Mouse (Mus musculus): Measurements from ENCODE around the gene Angptl4. TPM values are rescaled to one million over a fixed set of nuclear protein-coding genes. Genes with fewer than 3 reads are reported as not detected.

The Angptl4 gene
- 41.0 and 44.6 TPM in 2 replicates for polyA plus RNA-seq (2015; fragmentation: Nextera tagmentation; extraction: Ambion mirVana)

DNA sequence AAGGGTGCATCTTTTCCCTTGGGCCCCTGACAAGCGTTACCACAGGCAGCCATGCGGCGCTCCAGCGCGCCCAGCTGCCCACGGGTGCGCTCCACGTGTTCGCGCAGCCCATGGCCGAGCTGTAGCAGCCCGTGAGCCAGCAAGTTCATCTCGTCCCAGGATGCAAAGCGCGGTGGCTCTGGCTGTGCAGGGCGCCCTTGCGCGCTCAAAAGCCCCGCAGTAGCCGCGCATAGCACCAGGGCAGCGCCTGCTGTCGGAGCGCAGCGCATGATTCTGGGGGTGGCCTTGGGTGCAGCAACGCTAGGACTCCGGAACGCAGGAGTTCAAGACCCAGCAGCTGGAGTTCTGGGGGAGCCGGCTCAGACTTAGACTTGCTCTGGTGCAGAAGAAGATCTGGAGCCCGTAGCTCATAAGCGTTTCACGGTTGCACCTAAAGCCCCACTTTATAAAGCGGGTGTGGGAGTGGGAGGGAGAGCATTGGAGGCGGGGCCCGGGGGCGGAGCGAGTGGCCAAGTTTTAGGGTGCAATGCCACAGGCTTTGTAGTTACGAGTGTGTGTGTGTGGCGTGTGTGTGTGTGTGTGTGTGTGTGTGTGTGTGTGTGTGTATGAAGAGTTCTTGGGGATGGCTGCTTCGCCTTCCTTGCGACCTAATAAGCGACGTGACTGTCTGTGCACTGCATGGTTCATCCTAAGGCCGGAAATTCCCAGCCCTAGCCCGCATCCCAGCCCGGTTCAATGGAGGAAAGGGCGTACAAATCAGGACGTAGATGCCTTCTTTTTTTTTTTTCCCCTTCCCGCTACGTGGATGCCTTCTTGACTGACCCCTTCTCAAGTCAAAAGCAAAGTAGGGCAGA lies at the start of gene Angptl4:
Gene Angptl4, minus strand, starts transcription at position 707 of the 854 bp plus-strand sequence.

DNA sequence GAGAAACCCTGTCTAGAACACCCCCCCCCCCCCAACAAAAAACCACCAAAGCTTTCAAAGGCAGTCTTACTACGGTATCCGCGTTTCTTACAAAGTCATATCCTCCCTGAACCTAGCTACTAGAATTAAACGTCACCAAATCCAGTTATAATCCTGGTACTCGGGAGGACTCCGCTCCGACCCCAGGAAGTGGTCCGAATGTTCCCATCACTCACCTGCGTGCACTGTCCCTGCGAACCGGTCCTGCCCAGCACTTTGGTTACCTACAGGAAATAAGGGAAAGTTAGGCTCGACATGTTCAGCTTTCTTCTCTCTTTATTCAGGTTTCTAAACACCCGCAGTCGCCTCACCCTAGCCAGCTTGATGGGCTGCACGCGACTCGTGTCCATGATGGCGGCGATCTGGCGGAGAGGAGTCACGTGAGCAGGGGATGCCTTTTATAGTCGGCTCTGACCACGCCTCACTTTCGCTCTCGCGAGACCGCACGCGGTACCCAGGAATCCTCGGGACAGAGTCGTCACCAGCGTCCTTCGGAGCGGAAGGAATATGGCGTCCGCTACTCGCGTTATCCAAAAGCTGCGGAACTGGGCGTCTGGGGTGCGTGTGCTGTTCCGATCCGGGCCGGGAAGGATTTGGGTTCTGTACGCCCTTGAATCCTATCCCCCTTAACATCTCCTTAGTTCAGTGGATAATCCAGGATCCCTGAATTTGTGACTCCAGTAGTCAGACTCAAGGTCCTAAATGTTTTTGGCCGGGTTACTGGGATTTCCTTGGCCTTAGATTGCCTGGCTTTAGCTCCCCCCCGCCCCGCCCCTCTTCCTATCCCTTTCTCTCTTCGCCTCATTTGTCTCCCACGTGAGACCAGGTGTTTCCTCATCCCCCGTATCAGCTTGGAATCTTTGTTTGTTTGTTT lies 42.7 kb upstream of the Angptl4 start, which contains the start of the genes Rps28 and Ndufa7:
Gene Rps28, minus strand, starts transcription at position 479 of the 913 bp plus-strand sequence.
Gene Ndufa7, plus strand, starts transcription at position 489 of the 913 bp plus-strand sequence.

DNA sequence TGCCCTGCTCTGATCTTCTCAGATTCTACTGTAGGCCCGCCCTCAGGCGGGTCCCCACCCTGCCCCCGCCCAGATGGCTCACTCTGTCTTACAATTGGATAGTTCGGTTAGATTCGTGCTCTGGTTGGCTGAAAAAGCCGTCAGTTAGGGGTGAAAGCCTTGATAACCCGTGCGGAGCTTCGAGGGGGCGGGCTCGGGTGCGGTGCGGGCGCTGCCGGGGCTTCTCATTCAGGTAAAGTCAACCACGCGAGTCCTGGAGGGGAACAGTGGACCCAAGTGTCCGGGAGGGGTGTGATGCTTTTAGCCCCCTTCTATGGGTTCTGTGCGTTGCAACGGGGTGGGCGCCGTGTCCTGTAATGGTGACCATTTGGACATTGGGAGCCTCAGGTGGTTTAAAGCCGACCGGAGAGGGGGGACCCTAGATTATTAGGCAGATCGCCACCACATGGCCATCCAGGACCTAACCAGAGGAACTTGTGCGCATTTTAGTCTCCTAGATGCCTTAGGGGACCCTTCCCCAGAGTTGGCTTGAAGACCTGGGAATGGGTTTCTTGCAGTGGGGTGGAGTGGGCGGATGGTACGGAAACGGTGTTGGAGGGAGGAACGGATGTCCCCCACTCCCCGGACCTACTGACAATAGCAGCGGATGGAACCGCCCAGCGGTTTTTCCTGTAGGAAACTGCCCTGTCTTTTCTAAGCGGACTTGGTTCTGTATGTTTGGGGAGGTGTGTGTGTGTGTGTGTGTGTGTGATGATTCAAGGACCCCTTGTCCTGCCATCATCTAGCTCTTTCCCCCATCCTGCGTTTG lies 28.9 kb upstream of the Angptl4 start, which contains the start of gene Kank3:
Gene Kank3, plus strand, starts transcription at position 186 of the 808 bp plus-strand sequence.

DNA sequence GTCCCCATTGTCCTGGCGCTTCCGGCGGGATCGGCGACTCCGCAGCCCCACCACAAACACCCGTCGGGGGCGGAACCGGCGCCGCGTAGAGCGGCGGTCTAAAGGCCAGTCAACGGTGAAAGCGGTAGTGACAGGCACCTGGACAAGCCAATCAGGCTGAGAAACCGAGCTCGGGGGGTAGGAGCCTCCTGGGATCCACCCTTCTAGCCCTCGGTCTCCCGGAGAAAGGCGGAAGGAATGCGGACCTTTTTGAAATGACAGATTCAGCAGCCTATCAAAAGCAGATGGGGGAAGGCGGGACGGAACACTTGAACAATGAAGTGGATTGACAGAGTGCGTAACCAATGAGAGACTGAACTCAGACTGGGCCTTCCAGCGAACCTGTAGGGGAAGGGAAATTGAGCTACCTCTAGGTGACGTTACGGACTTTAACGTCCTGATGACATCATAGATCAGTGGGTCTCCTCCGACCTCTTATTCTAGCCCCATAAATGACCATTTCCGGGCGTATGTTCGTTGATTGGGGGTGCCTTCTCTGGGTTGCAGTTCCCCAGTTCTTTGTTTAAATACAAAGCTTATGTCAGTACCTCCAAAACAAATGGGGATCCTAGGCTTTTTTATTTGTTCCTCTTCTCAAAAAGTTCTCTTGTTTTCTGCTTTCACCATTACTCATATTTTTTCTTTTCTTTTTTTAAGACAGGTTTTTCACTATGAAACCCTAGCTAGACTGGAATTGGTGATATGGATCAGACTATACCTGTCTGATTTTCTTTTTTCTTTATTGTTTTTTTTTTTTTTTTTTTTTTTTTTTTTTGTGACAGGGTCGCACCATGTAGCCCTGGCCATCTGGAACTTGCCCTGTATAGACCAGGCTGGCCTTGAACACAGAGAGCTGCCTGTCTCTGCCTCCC lies 21.1 kb downstream of the Angptl4 start, which contains the start of gene Rab11b:
Gene Rab11b, minus strand, starts transcription at position 276 of the 911 bp plus-strand sequence.

Other genes starting within 250 kb of the Angptl4 start
- 1.8 and 1.9 TPM in 2 replicates for gene Myo1f, start 226.1 kb downstream of the Angptl4 start, polyA plus RNA-seq (2015; fragmentation: Nextera tagmentation; extraction: Ambion mirVana)
- gene Zfp414, start 152.7 kb downstream of the Angptl4 start, polyA plus RNA-seq (2015; fragmentation: Nextera tagmentation; extraction: Ambion mirVana): 63.1 and 72.0 TPM in 2 replicates
- gene Pram1, start 143.8 kb downstream of the Angptl4 start, polyA plus RNA-seq (2015; fragmentation: Nextera tagmentation; extraction: Ambion mirVana): 0.28 and 0.43 TPM in 2 replicates
- 101 and 115 TPM in 2 replicates for gene Hnrnpm, start 95.0 kb downstream of the Angptl4 start, polyA plus RNA-seq (2015; fragmentation: Nextera tagmentation; extraction: Ambion mirVana)
- gene March2, start 63.2 kb downstream of the Angptl4 start, polyA plus RNA-seq (2015; fragmentation: Nextera tagmentation; extraction: Ambion mirVana): 76.0 and 80.0 TPM in 2 replicates
- 488 and 491 TPM in 2 replicates for gene Rab11b, start 21.3 kb downstream of the Angptl4 start, polyA plus RNA-seq (2015; fragmentation: Nextera tagmentation; extraction: Ambion mirVana)
- gene Kank3, start 28.7 kb upstream of the Angptl4 start, polyA plus RNA-seq (2015; fragmentation: Nextera tagmentation; extraction: Ambion mirVana): 38.1 and 42.0 TPM in 2 replicates
- 552 and 646 TPM in 2 replicates for gene Rps28, start 42.7 kb upstream of the Angptl4 start, polyA plus RNA-seq (2015; fragmentation: Nextera tagmentation; extraction: Ambion mirVana)
- gene Ndufa7, start 42.7 kb upstream of the Angptl4 start, polyA plus RNA-seq (2015; fragmentation: Nextera tagmentation; extraction: Ambion mirVana): 595 and 638 TPM in 2 replicates
- 51.5 and 57.3 TPM in 2 replicates for gene Cd320, start 61.3 kb upstream of the Angptl4 start, polyA plus RNA-seq (2015; fragmentation: Nextera tagmentation; extraction: Ambion mirVana)
- gene Gm7029, start 92.0 kb upstream of the Angptl4 start, polyA plus RNA-seq (2015; fragmentation: Nextera tagmentation; extraction: Ambion mirVana): not detected in 2 replicates
- 1.6 TPM in 2 replicates for gene Kifc1, start 108.8 kb upstream of the Angptl4 start, polyA plus RNA-seq (2015; fragmentation: Nextera tagmentation; extraction: Ambion mirVana)
- 1.4 and 1.5 TPM in 2 replicates for gene Platr17, start 123.3 kb upstream of the Angptl4 start, polyA plus RNA-seq (2015; fragmentation: Nextera tagmentation; extraction: Ambion mirVana)
- 40.7 and 43.3 TPM in 2 replicates for gene Daxx, start 127.6 kb upstream of the Angptl4 start, polyA plus RNA-seq (2015; fragmentation: Nextera tagmentation; extraction: Ambion mirVana)
- 47.9 and 55.8 TPM in 2 replicates for gene Tapbp, start 134.1 kb upstream of the Angptl4 start, polyA plus RNA-seq (2015; fragmentation: Nextera tagmentation; extraction: Ambion mirVana)
- 18.3 and 18.5 TPM in 2 replicates for gene Zbtb22, start 134.1 kb upstream of the Angptl4 start, polyA plus RNA-seq (2015; fragmentation: Nextera tagmentation; extraction: Ambion mirVana)
- gene Rgl2, start 147.7 kb upstream of the Angptl4 start, polyA plus RNA-seq (2015; fragmentation: Nextera tagmentation; extraction: Ambion mirVana): 40.2 and 49.4 TPM in 2 replicates
- gene Pfdn6, start 158.5 kb upstream of the Angptl4 start, polyA plus RNA-seq (2015; fragmentation: Nextera tagmentation; extraction: Ambion mirVana): 181 TPM in 2 replicates
- 17.0 and 17.9 TPM in 2 replicates for gene Wdr46, start 158.8 kb upstream of the Angptl4 start, polyA plus RNA-seq (2015; fragmentation: Nextera tagmentation; extraction: Ambion mirVana)
- 13.6 and 15.4 TPM in 2 replicates for gene B3galt4, start 169.7 kb upstream of the Angptl4 start, polyA plus RNA-seq (2015; fragmentation: Nextera tagmentation; extraction: Ambion mirVana)
- 60.0 and 63.3 TPM in 2 replicates for gene Vps52, start 174.0 kb upstream of the Angptl4 start, polyA plus RNA-seq (2015; fragmentation: Nextera tagmentation; extraction: Ambion mirVana)
- 872 and 906 TPM in 2 replicates for gene Rps18, start 174.2 kb upstream of the Angptl4 start, polyA plus RNA-seq (2015; fragmentation: Nextera tagmentation; extraction: Ambion mirVana)
- gene H2-K1, start 218.5 kb upstream of the Angptl4 start, polyA plus RNA-seq (2015; fragmentation: Nextera tagmentation; extraction: Ambion mirVana): 23.9 and 24.3 TPM in 2 replicates
- gene Ring1, start 242.8 kb upstream of the Angptl4 start, polyA plus RNA-seq (2015; fragmentation: Nextera tagmentation; extraction: Ambion mirVana): 21.7 and 24.2 TPM in 2 replicates
- gene H2-Ke6, start 246.2 kb upstream of the Angptl4 start, polyA plus RNA-seq (2015; fragmentation: Nextera tagmentation; extraction: Ambion mirVana): 72.0 and 82.6 TPM in 2 replicates
- 143 and 149 TPM in 2 replicates for gene Slc39a7, start 249.9 kb upstream of the Angptl4 start, polyA plus RNA-seq (2015; fragmentation: Nextera tagmentation; extraction: Ambion mirVana)
- gene Rxrb, start 250.0 kb upstream of the Angptl4 start, polyA plus RNA-seq (2015; fragmentation: Nextera tagmentation; extraction: Ambion mirVana): 50.1 and 52.1 TPM in 2 replicates